Mouse (Mus musculus) lung, postnatal 10 days (tissue): ENCODE results near the gene Calcr.
"Not testable (repeated sequence)": the region's sequence is repeated elsewhere in the genome, so short reads cannot be mapped to it uniquely, and the experiment has no call there.

Experiments
- DNase-seq: peaks from one replicate; pipeline ENCODE4 v3.0.0; 2021

Gene Calcr

DNA sequence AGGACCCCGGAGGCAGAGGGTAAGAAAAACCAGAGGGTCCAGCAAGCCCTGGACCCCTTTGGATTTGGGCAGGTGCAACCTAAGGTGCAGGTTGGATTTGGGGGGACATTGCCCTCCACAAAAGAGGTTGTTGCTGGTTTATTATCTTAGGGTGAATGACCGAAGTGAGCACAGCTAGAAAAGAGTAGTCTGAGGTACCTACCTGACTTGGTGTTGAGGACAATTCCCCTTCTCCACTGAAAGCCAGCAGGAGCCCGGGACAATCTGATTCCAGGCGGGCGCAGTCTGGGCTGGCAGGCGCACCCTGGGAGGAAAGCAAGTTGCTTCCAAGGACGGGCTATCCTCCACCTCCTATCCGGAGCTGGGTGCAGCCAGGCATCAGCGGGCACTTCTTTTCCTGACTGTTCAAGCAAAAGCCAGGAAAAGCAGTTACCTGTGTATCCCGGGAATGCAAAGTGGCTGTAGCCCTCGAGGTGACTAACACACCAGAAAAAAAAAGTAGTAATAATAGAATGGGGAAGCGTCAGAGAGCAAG is at the start of gene Calcr:
Gene Calcr (minus strand): TSS at position 485 of the 535 bp plus-strand sequence.
- no peak for DNase-seq

DNA sequence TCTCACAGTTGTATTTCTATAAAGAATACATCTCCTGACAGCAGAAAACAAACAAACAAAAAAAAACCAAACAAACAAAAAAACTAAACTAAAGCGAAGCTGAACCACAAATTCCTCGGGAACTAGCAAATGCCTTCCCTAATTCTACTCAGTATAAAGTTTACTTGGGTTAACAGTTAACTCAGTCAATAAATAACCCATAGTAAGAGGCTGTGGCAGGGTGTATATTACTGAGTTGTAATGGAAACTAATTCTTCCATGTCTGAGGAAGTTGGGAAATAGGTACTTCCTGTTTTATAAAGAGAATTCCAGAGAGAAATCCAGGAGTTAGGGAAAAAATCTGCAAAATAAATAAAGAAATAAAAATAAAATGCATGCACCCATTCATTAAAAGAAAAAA is 3.0 kb upstream of the Calcr start:
- DNase-seq = no peak

DNA sequence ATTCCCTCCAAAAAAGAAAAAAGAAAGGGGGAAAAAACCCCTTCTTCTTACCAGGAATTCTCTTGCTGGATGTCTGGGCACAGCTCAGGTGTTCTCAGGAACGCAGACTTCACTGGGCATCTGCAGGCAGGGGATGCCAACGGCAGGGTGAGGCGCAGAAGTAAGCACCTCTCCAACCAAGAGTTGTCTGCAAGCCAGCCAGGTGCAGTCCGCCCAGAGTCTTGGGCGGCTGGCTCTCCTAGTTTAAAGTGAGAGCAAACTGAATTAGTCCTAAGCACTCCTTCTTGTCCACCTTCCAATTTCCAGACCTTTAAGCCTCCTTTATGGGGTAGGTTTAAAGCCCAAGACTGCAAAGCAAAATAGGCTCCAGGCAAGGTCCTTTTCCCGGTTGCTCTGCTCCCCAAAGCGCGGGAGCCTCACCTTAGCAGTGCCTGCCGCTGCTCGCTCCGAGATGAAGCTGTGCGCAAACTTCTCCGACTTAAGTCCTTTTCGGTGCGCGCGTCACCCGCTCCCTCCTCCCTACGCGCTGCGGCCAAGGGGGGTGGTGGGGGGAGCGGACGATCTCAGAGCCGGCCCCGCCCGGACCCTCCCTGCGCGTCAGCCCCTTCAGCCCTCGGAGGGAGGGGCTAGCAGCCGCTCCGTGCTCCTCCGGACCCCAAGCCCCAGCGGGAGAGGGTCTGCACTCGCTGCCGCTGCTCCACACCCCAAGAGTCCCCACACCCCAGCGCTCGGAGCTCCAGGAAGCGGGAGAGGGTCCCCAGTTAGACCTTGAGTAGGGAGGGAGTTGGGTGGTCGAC is 1.1 kb downstream of the Calcr start:
- DNase-seq = no peak

DNA sequence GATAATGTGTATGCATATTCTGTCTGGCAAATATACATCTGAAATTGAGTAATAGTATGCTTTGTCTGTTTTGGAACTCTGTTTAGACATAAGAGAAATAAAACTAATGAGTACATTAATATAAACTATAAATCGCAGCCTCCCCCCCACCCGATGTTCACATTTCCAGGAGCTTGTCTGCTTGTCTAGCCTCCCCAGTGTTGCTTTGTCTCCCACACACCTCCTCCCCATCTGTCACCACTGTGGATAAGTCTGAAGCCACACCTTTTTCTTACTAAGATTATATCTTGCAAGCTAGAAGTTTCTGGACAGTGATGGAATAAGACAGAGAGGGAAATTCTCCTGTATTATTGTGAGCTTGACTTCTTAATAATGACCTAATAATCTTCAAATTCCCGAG is 12.9 kb downstream of the Calcr start:
- no peak for DNase-seq

DNA sequence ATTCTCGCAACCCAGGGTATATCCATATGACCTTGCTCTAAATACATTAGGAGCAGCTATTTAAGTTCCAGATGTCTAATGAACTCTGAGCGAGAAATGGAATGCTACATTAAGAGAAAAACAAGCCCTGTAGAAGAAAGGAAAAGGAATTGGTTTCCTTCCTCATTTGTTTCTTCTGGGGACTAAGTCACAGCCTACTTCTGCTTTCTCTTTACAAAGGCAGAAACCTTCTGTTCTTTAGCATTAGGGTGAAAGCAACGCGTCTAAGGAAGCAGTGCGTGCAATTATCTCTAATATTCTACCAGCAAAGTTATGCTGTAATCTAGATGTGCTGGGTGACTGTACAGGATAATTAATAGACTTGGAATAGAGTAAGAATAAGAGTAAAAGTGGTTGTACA is 14.9 kb downstream of the Calcr start:
- no peak for DNase-seq

DNA sequence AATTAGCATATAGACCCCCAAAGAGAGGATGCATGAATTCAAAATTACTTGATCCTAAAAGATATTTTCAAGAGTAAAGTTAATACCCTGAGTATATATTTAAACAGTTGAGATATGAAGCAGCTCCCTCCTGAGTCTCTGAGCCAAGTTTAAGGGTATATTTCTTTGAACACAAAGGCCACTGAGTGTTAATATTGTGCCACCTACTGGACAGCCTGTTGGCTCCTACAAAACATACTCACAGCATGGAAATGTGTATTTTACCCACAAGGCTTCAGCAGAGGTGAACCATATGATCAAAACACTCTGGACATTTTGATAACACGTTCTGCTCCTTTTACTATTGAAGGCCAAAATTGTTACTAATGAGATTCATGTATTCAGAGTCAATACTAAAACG is 19.0 kb downstream of the Calcr start:
- no peak for DNase-seq

DNA sequence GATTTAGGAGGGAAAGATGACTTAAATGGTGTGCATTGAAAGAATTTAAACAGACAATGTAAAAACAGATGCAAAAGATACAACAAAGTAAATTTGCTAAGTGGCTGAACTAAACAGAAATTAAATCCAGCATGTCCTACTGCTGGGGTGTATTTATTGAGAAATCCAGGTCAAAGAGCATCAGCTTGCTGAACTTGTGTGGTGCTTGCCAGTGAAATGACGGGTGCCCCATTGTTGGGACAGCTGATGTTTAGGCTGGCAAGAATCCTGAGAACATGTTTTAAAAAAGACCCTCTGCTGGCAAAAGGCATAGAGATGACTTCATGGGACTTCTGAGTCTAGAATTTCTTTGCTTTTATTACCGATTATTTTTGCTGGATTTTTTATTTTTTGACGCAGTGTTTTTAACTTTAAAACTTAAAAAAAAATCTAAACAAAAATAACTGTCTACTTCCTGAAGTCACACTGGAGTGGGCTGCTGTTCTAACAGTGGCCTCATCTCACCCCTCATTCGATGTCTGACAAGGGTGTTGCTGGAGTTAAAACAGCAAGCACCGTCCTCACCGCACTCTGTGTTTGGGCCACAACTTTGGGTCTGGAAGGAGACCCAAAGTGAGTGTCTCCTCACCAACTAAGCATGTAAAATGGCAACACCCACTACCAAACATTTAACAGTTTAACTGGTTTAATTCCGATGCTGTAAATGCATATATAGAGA is 22.4 kb downstream of the Calcr start:
- peak; percentile 19 for DNase-seq

DNA sequence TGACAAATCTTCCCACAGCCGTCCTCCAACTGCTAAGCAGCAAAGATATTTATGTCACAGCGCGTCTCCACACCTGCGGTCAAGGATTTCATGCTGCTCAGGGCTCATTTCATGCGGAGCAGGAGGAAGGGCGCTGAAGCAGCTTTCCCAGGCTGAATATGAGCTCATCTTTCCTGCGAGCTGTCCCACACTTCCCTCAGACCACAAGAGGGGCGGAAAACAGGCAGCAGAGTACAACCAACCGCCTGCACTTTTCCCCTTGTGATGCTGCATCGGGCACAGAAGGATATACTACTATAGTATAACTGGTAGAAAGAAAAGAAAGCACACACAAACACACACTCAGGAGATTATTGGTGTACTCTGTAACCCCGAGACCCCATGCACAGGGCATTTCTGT is 23.2 kb downstream of the Calcr start:
- DNase-seq = no peak

DNA sequence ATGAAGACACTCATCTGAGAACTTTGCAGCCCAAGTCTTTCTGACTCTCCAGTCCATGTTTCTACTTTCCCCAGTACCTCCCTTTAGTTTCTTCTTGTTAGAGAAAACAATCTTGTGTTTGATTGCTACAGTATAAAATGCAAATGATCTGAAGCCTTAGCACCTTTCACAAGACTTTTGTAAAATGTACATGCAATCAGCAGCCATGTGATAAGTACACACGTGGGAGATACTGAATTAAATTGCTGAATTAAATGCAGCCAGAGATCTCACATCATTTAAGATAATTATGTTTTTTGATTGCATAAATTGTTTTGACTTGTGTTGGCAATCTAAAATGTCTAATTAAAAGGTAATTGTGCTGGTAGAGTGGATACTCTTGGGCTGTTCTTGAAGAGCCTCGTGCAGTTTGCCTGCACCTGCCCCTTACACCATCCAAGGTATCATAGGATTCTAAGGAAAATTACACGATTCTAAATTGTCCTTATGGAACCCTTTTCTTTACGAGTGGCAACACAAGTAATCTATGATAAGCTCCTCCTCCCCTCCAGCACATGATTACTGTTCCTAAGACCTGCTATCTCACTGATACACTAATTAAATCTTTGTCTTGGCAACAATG is 34.2 kb downstream of the Calcr start:
- no peak for DNase-seq

DNA sequence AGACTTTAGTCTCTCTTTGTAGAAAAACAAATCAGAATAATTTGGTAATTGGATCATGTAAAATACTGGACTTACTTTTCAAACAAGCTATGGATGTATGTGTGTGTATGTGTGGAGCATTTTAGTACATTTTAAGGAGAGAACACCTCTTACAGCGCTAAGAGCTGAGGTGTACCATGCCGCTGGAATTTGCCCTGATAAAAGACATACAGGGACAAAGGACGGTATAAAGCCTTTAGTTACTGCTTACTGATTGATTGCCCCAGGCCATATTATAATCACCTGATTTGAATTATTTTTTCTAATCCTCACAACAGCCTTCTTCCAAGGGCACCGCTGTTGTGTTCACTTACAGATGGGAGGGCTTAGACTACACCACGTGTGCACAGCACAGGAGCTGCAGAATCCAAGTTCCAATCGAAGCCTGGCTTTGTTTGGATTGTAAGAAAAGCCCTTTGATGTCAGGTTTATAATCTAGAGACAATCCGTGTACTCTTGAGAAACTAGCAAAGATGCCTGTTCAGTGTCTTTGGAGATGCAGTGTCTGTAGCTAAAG is 76.3 kb downstream of the Calcr start:
- no peak for DNase-seq

DNA sequence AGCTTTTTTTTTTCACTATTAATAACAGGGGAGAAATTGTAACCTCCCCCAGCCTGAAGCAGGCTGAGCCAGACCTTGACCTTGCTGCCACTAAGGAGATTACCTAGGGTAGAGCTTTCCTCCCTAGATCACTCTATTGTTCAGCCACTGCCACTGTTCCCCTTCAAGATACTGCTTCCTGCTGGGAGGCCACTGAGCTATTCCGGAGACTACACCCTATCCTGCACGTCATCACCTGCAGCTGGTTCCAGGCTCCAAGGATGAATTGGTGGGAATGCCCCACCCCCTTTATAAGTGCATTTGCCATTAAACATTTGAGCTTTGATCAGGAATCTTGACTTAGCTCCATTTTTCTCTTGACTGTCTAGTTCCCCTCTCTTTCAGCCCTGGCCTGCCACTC is 86.2 kb downstream of the Calcr start:
- not testable (repeated sequence) for DNase-seq

DNA sequence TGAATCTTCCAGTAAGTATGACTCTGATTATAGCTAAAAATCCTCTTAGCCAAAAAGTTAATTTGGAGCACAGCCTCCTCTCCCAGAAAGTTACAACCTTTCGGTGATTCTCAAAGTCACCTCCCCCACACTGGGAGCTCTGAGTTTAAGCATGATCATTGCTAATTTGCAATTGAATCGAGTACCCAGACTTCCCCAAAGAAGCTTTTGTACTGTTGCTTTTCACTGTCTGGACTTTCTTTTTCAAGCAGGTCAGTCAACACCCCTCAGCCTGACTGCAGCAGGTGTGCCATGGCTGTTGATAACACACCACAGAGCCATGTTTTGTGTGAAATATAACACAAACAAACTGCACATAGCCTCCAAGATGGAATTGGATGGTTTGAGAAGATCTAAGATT is 86.7 kb downstream of the Calcr start:
- no peak for DNase-seq

DNA sequence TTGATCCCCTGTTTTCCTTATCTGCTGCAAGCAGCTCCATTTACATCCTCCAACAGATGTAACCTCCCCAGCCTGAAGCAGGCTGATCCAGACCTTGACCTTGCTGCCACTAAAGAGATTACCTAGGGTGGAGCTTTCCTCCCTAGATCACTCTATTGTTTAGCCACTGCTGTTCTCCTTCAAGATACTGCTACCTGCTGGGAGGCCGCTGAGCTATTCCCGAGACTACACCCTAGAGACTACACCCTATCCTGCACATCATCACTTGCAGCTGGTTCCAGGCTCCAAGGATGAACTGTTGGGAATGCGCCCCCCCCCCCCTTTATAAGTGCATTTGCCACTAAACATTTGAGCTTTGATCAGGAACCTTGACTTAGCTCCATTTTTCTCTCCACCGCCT is 92.6 kb downstream of the Calcr start:
- not testable (repeated sequence) for DNase-seq

DNA sequence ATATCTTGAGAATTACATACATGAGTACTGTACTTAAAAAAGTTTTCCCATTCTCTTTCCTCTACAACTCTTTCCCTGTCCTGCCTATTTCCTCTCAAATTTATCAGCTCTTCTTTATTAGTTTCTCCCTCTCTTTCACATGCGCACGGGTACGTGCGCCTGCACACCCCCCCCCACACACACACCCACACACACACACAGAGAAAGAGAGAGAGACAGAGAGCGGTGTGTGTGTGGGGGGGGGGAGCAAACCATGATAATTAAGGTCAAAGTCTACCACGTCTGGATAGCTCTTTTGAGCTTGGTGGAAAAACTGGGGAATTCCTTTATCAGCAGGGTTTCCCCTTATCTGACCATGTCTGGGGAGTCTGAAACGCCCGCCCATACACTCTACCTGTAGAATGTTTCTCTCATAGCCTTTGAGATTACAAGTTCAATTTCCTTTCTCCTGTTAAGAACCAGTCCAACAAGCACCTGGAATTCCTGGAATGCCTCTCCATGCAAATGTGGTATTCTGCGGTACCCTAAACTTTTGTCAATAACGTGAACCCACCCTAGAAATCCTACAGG is 100.3 kb downstream of the Calcr start:
- DNase-seq = no peak

DNA sequence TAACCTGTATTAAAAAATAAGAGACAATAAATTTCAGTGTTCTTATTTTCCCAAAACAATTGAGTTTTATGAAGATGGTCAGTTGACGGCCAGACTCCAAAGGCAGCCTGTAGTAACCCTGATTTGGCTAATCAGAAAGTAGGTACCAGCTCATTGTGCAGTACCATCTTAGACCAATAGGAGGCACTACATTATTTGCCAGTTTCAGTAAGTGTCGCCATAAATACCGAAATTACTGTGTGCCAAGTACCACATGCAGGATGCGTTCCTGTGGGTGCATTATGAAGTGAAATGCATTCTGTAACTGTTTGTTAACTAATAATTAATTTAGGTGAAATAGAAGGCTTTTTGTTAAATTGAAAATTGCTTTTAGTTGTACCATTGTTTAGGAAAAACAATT is 106.1 kb downstream of the Calcr start:
- DNase-seq = no peak
